Mouse (Mus musculus): ENCODE measurements around the gene Fau.
"Not testable (repeated sequence)": the region's sequence is repeated elsewhere in the genome, so short reads cannot be mapped to it uniquely, and the experiment has no call there.

Gene Fau

DNA sequence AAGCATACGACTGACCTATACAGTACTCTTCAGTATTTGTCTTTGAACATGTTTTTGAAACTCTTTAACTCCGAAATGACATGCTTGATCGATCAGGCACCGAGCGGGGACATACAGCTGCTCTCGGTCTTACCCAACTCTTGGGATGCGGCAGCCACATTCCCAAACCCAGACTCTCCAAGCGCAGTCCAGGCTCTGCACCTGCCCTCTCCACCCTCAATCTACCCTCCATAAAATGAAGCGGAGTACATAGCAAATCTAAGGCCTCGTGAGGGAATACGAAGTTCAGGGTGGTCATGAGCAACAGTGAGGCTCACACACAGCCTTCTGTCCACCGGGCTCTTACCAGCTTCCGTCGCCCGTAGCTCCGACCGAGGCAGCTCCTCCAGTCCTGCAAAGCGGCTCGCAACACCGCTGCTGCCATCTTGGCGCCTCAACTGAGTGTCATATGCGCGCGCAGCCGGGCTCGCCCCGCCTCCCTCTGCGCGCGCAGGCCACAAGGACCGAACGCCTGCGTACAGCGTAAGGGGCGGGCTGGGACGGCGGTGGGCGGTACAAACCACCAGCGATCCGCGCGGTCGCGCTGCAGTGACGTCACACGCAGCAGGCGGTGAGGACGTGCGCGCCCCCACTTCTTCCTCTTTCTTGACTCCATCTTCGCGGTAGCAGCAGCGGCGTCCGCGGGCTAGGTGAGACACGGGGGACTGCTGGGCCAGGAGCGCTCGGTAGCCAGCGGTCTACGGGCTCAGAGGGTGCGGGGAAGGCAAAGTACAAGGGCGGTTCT, at the start of gene Fau, which contains the start of gene Mrpl49:
Gene Fau (plus strand): TSS at position 532 of the 784 bp plus-strand sequence.
Gene Mrpl49 (minus strand): TSS at position 473 of the 784 bp plus-strand sequence.
- in situ Hi-C loops (cut with MboI, MseI) = no loop called here

DNA sequence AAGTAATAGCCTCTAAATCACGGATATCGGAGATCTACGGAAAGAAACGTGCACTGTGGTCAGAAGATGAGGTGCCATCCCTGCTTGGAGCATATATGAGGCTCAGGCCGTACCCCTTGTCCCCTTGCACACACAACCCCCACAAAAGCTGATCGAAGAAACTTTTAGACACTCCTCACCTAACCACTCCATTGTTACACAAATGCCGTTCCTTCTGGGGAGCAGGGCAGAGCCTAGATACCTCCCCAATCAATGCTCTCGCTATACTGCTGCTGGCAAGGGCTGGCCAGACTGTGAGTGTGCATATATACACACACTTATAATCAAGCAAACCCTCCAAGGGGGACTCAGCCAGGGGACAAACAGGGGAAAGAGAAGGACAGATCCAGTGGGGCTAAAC, 48.5 kb upstream of the Fau start:
- in situ Hi-C loops (cut with MboI, MseI) = no loop called here

DNA sequence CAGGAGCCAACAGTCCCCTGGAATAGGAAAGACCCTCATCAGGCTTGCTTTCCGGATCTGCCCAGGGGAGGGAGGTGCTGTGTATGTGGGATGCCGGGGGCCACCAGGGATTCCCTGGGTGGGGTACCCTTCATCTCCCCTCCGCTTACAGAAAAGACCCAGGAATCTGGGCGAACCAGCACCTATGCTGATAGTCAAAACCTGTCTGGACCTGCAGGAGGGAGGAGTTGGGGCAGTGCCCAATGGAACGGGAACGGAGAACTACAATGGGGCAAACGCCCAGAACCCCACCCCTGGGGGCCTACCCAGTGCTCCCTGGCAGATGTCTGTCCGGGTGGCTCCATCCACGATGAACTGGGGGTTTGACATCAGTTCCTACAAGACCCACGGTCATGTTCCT, 44.0 kb upstream of the Fau start:
- in situ Hi-C loops (cut with MboI, MseI) = no loop called here

DNA sequence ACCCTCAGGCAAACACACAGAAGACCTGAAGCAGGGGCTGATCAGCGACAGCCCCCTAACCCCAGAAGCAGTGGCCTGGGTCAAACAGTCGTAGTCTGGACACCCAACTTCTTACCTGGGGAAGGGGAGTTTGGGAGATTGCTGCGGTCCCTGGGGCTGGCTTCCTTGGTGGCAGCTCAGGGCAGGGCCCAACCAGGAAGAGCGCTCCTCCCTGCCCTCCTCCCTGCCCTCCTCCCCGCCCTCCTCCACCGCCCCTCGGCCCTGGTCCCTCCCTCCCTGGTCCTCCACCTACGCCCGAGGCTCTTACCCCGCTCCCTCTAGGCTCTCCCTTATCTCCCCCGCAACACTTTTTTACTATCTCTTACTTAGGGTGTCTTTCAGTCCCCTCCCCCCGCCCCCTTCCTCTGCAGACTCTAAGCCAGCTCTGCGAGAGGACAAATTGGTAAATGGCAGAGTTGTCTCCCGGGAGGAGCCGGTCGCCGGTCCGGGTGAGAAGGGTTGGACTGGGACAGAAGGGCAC, 42.6 kb upstream of the Fau start:
- in situ Hi-C loops (cut with MboI, MseI) = no loop called here

DNA sequence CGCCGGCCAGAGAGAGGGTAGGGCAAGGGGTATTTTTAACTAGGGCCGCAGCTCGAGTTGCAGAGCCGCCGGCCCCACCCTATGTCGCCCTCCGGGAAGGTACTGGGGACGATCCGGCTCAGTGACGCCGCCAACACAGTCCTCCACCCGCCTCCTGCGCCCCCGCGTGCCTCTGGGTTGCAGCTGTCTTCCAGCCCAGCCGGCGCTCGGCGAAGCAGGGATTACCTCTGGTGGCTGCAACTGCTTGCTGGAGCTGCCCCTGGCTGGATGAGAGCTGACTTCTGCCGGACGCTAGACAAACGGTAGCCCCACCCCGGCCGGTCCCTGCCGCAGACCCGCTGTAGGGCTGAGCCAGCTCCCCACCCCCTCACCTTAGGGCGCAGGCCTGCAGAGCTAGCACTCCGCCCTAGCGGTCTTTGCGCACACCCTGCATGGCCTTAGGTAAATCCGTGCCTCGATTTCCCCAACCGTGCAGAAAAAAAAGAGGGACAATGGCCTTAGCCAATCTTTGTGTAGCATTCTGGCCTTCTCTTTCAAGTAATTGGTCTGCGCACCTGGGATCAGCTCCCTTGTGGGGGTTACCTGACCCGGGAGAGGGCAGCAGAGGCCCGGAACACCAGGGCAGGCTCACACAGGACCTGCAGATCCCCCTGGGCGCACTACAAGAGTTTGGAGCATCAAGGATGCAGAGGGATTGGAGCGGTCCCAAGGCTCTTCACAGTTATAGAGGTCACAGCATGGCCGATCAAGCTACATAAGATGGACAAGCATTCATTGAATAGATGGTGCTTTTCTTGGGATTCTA, 41.9 kb upstream of the Fau start, which contains the start of gene Capn1:
Gene Capn1 (minus strand): TSS at position 387 of the 805 bp plus-strand sequence.
- in situ Hi-C loops (cut with MboI, MseI) = no loop called here

DNA sequence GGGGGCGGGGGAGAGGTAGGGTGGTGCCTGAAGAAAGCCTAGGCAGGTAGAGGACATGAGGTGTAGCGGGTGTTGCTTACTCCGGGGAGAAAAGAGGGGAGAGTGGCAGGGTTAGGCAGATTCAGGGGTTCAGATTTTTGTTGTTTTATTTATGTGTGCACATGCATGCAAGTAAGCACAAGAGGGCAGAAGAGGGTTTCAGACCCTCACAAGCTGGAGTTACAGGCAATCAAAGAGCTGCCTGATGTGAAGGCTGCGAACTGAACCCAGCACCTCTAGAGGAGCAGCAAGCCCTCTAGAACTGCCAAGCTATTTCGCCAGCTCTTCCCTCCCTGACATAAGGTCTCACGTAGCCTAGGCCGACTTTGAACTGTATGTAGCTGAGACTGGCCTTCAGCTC, 41.1 kb upstream of the Fau start:
- in situ Hi-C loops (cut with MboI, MseI) = no loop called here

DNA sequence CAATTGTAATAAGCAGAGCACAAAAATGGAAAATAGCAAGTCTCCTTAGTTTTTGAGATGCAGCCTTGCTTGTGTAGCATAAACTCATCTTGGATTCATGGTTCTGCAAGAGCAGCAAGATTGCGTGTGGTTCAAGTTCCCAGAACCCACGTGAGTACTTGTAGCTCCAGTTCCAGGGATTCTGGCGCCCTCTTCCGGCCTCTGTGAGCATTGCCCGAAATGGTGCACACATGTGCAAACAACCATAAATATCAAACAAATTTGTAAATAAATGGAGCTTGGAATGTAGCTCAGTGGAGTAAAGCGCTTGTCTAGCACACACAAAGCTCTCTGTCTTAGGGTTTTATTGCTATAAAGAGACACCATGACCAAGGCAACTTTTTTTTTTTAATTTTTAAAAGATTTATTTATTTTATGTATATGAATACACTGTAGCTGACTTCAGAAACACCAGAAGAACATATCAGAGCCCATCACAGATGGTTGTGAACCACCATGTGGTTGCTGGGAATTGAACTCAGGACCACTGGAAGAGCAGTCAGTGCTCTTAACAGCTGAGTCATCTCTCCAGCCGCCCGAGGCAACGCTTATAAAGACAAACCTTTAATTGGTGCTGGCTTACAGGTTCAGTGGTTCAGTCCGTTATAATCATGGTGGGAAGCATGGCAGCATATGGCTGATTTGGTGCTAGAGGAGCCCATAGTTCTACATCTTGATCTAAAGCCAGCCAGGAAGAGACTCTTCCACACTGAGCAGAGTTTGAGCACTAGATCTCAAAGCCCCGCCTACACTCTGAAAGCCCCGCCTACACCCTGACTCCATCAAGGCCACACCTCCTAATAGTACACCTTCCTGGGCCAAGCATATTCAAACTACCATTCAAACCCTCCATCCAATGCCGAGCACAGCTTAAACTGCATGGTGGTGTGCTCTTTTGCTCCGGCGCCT, 39.2 kb upstream of the Fau start:
- in situ Hi-C loops (cut with MboI, MseI) = no loop called here

DNA sequence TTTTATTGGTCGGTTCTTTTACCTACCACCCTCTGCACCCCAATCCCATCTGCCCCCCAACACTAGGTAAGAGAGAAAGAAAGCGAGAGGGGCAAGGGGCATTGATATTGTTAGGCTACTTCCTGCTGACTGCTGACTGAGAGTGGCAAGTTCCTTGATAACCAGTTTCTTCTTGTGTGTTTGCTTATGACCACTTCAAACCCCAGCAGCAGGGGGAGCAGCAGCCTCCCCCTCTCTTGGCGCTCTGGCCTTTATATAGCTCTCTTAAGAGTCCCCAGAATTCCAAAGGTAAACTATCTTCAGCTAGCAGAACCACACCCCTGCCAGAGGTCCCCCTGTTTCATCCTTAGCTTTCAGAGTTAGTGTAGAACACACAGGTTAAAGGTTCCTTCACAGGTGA, 37.4 kb upstream of the Fau start:
- in situ Hi-C loops (cut with MboI, MseI) = no loop called here

DNA sequence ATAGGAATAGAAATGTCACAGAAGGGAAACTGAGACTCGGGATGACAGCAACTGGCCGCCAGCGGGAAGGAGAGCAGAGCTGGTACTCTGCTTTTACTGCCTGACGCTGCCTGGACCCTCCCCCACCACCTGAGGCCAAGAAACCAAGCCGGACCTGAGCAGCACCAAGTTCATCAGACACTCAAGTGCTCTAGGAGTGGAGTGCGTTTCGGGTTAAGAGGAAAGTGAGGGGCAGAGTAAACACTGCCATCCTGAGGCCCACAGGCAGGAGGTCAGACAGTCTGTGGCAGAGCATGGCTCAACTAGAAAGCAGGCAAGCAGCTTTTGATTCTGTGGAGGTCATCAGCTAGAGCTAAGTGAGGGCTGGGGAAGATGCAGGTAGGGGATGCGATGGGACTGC, 34.6 kb upstream of the Fau start:
- in situ Hi-C loops (cut with MboI, MseI) = no loop called here

DNA sequence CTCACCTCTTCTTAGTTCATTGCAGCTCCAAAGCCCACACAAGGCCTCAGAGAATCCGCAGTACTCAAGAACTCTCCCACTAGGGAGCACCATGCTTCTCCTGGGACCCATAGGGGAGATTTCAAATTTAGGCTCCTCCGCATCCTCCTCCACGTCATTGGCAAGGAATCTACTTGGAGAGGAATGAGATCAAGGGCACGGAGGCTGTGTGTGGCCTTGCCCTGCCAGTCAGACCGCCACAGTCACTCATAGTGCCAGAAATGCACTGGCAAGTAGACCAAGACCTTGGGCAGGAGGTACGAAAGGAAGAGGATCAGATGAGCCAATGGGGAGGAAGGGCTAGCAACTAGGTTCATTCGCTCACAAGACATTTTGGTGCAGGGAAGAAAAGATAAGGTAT, 33.7 kb upstream of the Fau start:
- in situ Hi-C loops (cut with MboI, MseI) = no loop called here

DNA sequence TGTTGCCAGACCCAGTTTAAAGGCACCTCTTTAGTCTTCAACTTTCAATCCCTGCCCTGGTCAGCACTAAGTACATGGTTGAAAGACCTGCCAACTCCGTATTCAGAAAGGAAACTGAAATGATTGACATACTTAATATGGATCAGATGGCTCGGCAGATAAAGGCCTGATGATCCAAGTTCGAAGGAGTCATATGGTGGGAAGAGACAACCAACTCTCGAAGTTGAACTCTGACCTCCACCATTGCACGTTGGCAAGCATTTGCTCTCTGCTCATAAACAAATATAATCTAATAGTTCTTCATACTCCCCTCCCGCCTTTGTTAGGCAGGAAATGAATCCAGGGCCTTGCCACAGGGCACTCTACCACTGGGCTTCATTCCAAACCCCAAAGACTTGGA, 28.7 kb upstream of the Fau start:
- in situ Hi-C loops (cut with MboI, MseI) = no loop called here

DNA sequence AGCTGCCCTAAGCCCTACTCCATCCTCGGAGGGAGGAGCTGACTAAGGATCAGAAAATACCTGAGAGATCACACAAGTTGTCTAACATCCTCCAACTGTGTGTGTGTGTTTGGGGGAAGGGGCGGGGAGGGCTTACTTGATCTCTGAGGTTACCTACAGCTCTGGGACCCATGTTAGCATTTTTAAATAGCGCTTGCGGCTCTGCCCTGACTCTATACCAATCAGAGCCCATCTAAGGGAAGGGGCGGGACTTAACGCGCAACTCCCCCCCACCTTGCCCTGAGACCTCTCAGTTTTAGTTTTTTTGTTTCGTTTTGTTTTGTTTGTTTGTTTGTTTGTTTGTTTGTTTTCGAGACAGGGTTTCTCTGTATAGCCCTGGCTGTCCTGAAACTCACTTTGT, 28.2 kb upstream of the Fau start:
- in situ Hi-C loops (cut with MboI, MseI) = no loop called here

DNA sequence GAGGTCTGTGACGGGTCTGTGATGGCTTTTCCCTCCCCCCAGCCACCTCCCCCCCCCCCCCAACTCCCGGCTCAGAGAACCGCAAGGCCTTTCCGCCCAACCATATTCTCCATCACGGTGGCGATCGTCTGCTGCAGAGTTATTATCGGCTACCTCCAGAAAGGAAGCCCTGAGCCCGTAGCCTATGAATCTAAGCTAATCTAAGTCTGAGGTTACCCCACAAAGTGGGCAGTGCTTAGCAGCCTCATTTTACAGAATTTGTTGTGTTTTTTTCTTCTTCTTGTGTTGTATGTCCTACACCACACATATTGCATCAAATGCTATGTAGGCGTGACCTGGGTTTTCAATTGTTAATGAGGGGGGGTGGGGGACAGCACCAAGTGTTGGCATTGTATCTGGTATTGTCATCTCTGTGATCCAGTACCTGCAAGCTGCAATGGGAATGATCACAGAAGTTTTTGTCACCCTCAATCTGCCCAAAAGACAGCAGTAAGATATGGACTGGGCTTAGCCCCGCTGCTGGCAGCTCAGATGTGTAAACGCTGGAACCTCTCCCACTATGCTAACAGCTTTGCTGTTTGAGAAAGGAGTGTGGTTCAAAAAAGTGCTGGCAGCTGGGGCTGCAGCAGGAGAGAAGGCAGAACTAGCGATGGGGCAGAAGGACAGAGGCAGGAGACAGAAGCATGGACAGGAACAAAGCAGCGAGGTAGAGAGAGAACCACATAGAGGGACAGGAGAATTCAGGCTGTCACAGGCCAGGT, 26.9 kb upstream of the Fau start:
- in situ Hi-C loops (cut with MboI, MseI) = no loop called here

DNA sequence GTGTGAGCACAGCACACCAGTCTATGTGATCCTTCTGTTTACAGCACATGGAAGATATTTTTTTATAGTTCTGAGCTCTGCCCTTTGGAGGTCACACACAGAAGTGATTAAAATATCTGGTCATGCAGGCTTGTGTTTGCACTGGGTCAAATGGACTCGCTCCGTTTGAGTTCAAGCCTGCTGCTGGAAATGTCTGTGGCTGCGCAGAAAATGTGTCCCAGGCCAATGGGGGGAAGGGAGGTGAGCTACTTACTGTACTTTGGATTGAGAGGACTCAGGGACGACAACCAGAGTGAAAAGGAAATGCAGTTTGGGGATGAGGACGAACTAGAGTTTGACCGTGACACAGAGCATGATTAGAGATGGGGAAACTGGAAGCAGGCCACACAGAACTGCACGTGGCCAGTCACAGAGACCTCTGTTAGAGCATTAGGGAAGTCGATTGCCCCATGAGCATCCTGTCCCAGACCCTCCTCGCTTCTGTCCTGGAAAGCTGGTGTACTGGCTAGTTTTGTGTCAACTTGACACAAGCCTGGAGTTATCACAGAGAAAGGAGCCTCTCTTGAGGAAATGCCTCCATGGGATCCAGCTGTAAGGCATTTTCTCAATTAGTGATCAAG, 21.6 kb upstream of the Fau start:
- in situ Hi-C loops (cut with MboI, MseI) = no loop called here

DNA sequence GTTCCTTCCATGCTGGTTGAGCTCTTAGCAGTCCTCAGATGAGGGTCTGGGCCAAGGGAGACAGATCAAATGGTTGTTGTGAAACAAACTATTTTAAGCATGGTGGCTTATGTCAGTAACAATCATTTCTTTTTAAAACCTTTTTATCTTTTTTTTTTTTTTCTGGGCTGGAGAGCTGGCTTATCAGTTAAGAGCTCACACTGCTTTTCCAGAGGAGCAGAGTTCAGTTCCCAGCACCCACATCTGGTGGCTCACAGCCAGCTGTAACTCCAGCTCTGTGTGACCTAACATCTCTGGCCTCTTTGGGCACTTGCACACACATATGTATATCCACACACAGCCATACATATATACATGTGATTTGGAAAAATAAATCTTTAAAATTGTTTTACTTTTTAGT, 19.9 kb upstream of the Fau start:
- in situ Hi-C loops (cut with MboI, MseI) = no loop called here

DNA sequence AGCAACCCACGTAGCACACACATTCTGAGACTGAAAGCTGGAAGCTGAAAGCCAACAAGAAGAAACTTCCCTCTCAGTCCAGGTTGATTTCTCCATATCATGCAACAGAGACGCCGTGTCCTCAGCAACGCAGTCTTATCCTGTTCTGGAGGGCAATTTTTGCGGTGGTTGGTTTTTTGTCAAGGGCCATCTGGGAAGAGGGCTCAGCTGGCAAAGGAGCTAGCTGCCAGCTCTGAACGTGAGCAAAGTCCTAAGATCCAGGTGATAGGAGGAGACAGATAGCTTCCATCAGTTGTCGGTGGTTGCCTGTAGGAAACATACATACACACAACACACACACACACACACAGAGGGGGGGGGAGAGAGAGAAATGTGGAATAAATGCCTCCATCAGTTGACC, 19.3 kb upstream of the Fau start:
- in situ Hi-C loops (cut with MboI, MseI) = no loop called here

DNA sequence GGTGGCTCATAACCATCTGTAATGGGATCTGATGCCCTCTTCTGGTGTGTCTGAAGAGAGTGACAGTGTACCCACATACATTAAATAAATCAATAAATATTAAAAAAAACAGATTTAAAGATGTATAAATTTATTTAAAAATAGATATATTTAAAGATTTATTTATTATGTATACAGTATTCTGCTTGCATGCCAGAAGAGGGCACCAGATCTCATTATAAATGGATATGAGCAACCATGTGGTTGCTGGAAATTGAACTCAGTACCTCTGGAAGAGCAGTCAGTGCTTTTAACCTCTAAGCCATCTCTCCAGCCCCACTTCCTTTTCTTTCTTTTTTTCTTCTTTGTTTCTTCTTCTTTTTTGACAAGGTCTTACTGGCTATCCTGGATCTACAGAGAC, 17.6 kb upstream of the Fau start:
- in situ Hi-C loops (cut with MboI, MseI) = no loop called here

DNA sequence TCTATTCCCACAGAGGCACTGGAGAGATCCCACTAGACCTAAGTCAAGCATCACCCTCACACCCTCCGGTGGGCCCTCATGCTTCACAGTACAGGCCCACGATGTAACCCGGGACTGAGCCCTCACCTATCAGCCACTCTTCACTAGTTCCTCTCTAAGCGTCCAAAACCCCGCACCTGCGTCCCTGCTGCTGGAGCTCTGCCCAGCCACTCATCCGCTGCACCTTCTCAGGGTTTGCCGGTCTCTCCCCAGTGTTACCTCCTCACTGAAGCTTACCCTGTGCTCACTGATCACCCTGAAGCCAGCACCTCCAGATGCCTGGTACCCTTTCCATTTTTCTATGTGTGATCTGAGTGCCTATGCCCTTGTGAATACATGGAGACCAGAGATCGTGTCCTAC, 15.4 kb upstream of the Fau start:
- in situ Hi-C loops (cut with MboI, MseI) = no loop called here

DNA sequence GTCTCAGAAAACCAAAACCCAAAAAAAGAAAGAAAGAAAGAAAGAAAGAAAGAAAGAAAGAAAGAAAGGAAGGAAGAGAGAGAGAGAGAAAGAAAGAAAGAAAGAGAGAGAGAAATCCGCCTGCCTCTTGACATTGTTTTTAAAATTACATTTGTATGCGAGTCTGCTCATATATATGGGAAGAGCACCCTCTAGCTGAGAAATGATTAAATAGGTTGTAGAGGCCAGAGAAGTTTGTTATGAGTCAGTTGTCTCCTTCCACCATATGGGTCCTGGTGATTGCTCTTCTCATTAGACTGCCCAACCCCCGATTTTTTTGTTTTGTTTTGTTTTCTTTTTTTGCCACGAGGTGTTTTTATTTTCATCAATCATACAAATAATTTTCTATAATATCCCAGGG, 13.5 kb upstream of the Fau start:
- in situ Hi-C loops (cut with MboI, MseI) = not testable (repeated sequence)

Data from regulatory T cell (primary cell).